Mouse (Mus musculus): ENCODE results near the gene Shisa7. TPM values are rescaled to one million over a fixed set of nuclear protein-coding genes. Genes with fewer than 3 reads are reported as not detected.

Shisa7 gene
- total and polyA plus RNA-seq, 3 experiments, result 0.07 TPM; not detected in 2

DNA sequence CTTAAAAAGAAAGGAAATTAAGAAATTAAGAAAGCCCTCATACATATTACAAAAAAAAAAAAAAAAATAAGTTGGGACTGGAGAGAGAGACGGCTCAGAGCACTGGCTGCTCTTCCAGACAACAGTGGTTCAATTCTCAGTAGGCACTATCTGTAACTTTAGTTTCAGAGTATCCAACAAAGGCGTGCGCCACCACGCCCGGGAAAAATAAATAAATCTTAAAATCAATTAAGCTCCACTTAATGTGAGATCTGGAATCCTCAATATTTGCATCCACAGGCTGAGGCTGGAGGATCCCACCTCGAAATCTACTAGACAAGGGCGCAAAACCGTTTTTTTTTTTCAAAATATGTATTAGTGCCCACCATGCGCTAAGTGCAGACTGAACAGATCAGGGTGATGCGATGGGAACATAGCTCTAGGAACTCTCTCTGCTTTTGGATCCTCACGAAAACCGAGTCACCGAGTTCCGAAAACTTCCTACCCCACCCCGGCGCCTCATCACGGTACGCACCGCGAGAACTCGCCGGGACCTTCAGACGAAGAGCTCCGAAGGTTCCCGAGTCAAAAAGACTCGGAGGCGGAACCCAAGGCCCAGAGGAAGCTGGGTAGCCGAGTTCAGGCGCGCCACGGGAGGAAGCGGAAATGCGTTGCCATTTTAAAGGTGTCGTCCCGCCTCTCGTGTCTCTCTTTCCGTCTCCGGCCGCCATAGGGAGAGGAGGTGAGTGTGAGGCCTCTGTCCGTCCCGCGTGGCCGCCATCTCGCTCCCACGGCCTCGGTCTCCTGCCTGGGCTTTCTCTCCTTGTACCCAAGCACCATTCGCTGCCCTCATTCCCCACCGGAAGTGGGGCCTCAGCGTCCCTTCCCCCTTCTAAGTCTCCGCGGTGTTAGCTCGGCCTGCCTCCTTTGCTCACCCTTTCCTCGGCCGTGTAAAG lies 52.0 kb downstream of the Shisa7 start, which contains the start of gene Rpl28 (continued):
- no peak; the same call in 1 of the 2 replicates for TF ChIP-seq MAZ (IDR thresholded peaks at IDR 0.05; ENCODE audit: low read depth, low read length)
- TF ChIP-seq ZC3H11A (IDR thresholded peaks at IDR 0.05; ENCODE audit: low read depth, low read length), result no peak
- no peak for TF ChIP-seq MAFK (IDR thresholded peaks at IDR 0.05; ENCODE audit: borderline replicate concordance, low read depth, low read length)
- TF ChIP-seq MXI1 (IDR thresholded peaks at IDR 0.05; ENCODE audit: low read depth, low read length), result peak; percentile 51; the same call in 1 of the 2 replicates
- peak; percentile 82 to 98 for TF ChIP-seq POLR2A (IDR thresholded peaks at IDR 0.05; ENCODE audit: control insufficient read depth in 1 of 2, insufficient read depth in 1 of 2, low read depth in 1 of 2, low read length in 2 of 2, poor library complexity in 1 of 2)
- no peak; the same call in 1 of the 2 replicates for TF ChIP-seq JUND (IDR thresholded peaks at IDR 0.05; ENCODE audit: low read depth, low read length)
- no peak for TF ChIP-seq GABPA (IDR thresholded peaks at IDR 0.05; ENCODE audit: low read depth, low read length)
- TF ChIP-seq CHD1 (IDR thresholded peaks at IDR 0.05; ENCODE audit: low read depth, low read length), result peak; percentile 81; the same call in 1 of the 2 replicates
- TF ChIP-seq NELFE (IDR thresholded peaks at IDR 0.05; ENCODE audit: low read depth, low read length), result peak; percentile 98
- TF ChIP-seq CTCF (IDR thresholded peaks at IDR 0.05 in 2 of 3, conservative IDR thresholded peaks at IDR 0.05 in 1 of 3; ENCODE audit: control insufficient read depth in 1 of 3, insufficient read depth in 1 of 3, low read depth in 2 of 3, low read length in 3 of 3, poor library complexity in 1 of 3, severe bottlenecking in 1 of 3), result no peak
- TF ChIP-seq GATA1 (IDR thresholded peaks at IDR 0.05; ENCODE audit: low read depth, low read length), result no peak
- TF ChIP-seq MYC (IDR thresholded peaks at IDR 0.05; ENCODE audit: low read depth, low read length), result peak; percentile 97

DNA sequence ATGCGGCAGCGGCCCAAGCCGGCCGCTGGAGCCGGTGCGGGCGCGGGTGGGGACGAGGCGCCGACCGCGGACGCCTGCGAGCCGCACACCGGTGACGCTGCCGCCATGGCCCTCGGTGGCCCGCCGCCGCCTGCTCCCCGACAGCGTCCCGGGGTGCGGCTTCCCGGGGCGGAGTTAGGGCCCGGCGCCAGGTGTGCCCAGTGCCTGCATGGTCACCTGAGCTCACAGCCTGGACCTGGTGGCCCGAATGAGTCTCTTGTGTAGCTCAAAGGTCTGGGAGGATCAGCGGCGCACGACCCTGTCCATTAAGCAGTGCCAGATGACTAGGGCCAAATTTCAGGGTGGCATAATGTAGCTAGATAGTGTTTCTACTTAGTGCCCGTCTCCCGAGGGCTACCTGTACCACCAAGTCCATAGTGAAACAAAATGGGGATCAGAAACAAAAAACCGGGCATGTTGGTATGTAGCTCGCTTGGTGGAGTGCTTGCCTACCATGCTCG lies 55.0 kb downstream of the Shisa7 start, which contains the start of gene Tmem238:
Gene Tmem238, minus strand, starts transcription at position 221 of the 500 bp plus-strand sequence.
- Histone ChIP-seq H3K9ac (ENCODE audit: control insufficient read depth, low read depth, low read length, poor library complexity, severe bottlenecking) (peak within 1 kb of the TSS; percentile 93), H3K4me3 (ENCODE audit: control insufficient read depth in 1 of 2, insufficient read depth in 1 of 2, low read depth in 2 of 2, low read length in 2 of 2) (peak within 1 kb of the TSS; percentile 72 to 83), H3K27me3 (ENCODE audit: control insufficient read depth in 1 of 2, insufficient read depth in 2 of 2, low read length in 2 of 2) (no peaks in the 10 kb centered on the region), H3K4me1 (ENCODE audit: control insufficient read depth in 1 of 2, insufficient read depth in 2 of 2, low read length in 2 of 2) (peaks cover 2 to 17% of the 10 kb centered on the region in 2 experiments; a peak in 3 of 4 replicates), H3K79me2 (ENCODE audit: control insufficient read depth, insufficient read depth, low read length, poor library complexity) (peaks cover 39% of the 10 kb centered on the region), H3K36me3 (ENCODE audit: control insufficient read depth in 1 of 2, insufficient read depth in 2 of 2, low read length in 2 of 2) (peaks cover 2 to 16% of the 10 kb centered on the region in 2 experiments; a peak in 3 of 4 replicates), H3K27ac (ENCODE audit: control insufficient read depth, low read depth, low read length) (peak within 1 kb of the TSS; percentile 68), H3K9me3 (replicated peaks; ENCODE audit: insufficient read depth, low read length) (no peaks in the 10 kb centered on the region)
- peak; percentile 61 for DNase-seq (ENCODE audit: low read depth, low spot score)
- peak; percentile 28; the same call in 1 of the 2 replicates for TF ChIP-seq MYC (IDR thresholded peaks at IDR 0.05; ENCODE audit: low read depth, low read length)
- no peak for TF ChIP-seq RCOR1 (IDR thresholded peaks at IDR 0.05; ENCODE audit: low read depth, low read length)
- peak; percentile 34 for TF ChIP-seq HCFC1 (IDR thresholded peaks at IDR 0.05; ENCODE audit: low read depth, low read length)
- no peak for TF ChIP-seq TBP (IDR thresholded peaks at IDR 0.05; ENCODE audit: low read depth, low read length)
- peak; percentile 33; the same call in 1 of the 2 replicates for TF ChIP-seq SIN3A (IDR thresholded peaks at IDR 0.05; ENCODE audit: low read length)
- 0 out of 2 replicates have a peak, but pooled peaks have one; percentile 45 for TF ChIP-seq MAZ (IDR thresholded peaks at IDR 0.05; ENCODE audit: low read depth, low read length)
- 0 out of 2 replicates have a peak, but pooled peaks have one; percentile 23 for TF ChIP-seq ETS1 (IDR thresholded peaks at IDR 0.05; ENCODE audit: low read depth, low read length)
- 0 out of 2 replicates have a peak, but pooled peaks have one; percentile 48 for TF ChIP-seq USF1 (IDR thresholded peaks at IDR 0.05; ENCODE audit: low read depth, low read length)
